Mouse (Mus musculus): Measurements from ENCODE around the gene Slc6a9.

- no peak for TF ChIP-seq POLR2A (IDR thresholded peaks at IDR 0.05; ENCODE audit: borderline replicate concordance, extremely low read depth, insufficient read depth, insufficient read length, poor library complexity, severe bottlenecking)
- TF ChIP-seq CTCF (IDR thresholded peaks at IDR 0.05; ENCODE audit: borderline replicate concordance, extremely low read depth, insufficient read depth, insufficient read length) = no peak
Observed at GRCm38 (mm10) chr4:117889471-117889870, 55.2 kb downstream of the Slc6a9 start.

All from brain, embryonic 14.5 days (tissue).